Mouse (Mus musculus) limb, embryonic 14.5 days (tissue): ENCODE data around the gene Gm45713. TPM values are rescaled to one million over a fixed set of nuclear protein-coding genes. Genes with fewer than 3 reads are reported as not detected.

ENCODE experiments used
- ATAC-seq: fragments of 200-750 bp; cut with Nextera tagmentation; 2 replicates; pipeline ENCODE4 v1.8.0; 2017; ENCODE audit warnings: low read depth, moderate number of reproducible peaks, moderate TSS enrichment; ENCODE audit not compliant: low FRiP score
- DNase-seq: peaks from one replicate; pipeline ENCODE4 v3.0.0-alpha.2; 2015; ENCODE audit warnings: low spot score
- H3K27ac ChIP-seq: fragments of 300-500 bp; sonication (generic); replicated peaks from 2 replicates; pipeline ENCODE4 v1.5.1; 2014; ENCODE audit warnings: low read depth, mild to moderate bottlenecking, low read length, moderate library complexity, mixed read lengths
- H3K27me3 ChIP-seq: fragments of 300-500 bp; sonication (generic); 2 replicates; pipeline ENCODE4 v1.6.1; 2014; ENCODE audit warnings: low read length, mixed read lengths; ENCODE audit not compliant: control insufficient read depth, insufficient read depth
- H3K36me3 ChIP-seq: fragments of 300-500 bp; sonication (generic); 2 replicates; pipeline ENCODE4 v1.6.1; 2014; ENCODE audit warnings: mild to moderate bottlenecking, low read length, moderate library complexity, mixed read lengths; ENCODE audit not compliant: control insufficient read depth, insufficient read depth
- H3K4me1 ChIP-seq: fragments of 300-500 bp; sonication (generic); 2 replicates; pipeline ENCODE4 v1.6.1; 2014; ENCODE audit warnings: antibody characterized with exemption, low read length, mixed read lengths; ENCODE audit not compliant: control insufficient read depth, insufficient read depth
- H3K4me2 ChIP-seq: fragments of 300-500 bp; sonication (generic); replicated peaks from 2 replicates; pipeline ENCODE4 v1.6.1; 2014; ENCODE audit warnings: low read depth, mild to moderate bottlenecking, low read length, moderate library complexity; ENCODE audit not compliant: severe bottlenecking
- H3K4me3 ChIP-seq: fragments of 300-500 bp; sonication (generic); replicated peaks from 2 replicates; pipeline ENCODE4 v1.5.1; 2014; ENCODE audit warnings: low read length
- H3K9ac ChIP-seq: fragments of 300-500 bp; sonication (generic); 2 replicates; pipeline ENCODE4 v1.6.1; 2014; ENCODE audit warnings: mild to moderate bottlenecking, low read depth, low read length, moderate library complexity; ENCODE audit not compliant: severe bottlenecking
- H3K9me3 ChIP-seq: fragments of 300-500 bp; sonication (generic); 2 replicates; pipeline ENCODE4 v1.6.1; 2016; ENCODE audit warnings: low read length; ENCODE audit not compliant: control insufficient read depth
- POLR2A ChIP-seq: fragments of 200-500 bp; IDR thresholded peaks from 2 replicates; pipeline ENCODE4 v1.8.0; 2012; ENCODE audit warnings: inconsistent platforms, mild to moderate bottlenecking, moderate library complexity, borderline replicate concordance; ENCODE audit not compliant: insufficient read depth, insufficient read length; ENCODE audit errors: extremely low read depth
- WGBS: fragments of 180-500 bp; shearing (Covaris S2); extraction: QIAGEN DNeasy Blood & Tissue Kit; methylation state at CpG from one replicate; pipeline ENCODE4 v1.1.7; 2014; 5-methylcytosine and 5-hydroxymethylcytosine counted together
- polyA plus RNA-seq, 2 experiments: library from polyadenylated mRNA; depleted of rRNA in 1 of 2; stranded (reverse) in 1 of 2; unstranded in 1 of 2; fragments of >200 nt; fragmentation: Nextera tagmentation in 1 of 2; extraction: Ambion mirVana in 1 of 2; gene quantifications; 2 replicates each; pipeline versions ENCODE4 v1.2.1 to v1.2.3; 2012 to 2014

Gene Gm45713
- polyA plus RNA-seq, 2 experiments, result 0.31 to 1.4 TPM

GRCm38 (mm10) chr7:45138403-45138802 is 2.4 kb upstream of the Gm45713 start:
- Histone ChIP-seq H3K9me3 (no peaks in the 10 kb centered on the region), H3K4me2 (no peak overlapping the region), H3K4me1 (no peaks in the 10 kb centered on the region), H3K9ac (no peak overlapping the region), H3K27ac (no peak overlapping the region), H3K4me3 (no peak overlapping the region), H3K27me3 (0 out of 2 replicates have a peak, but pooled peaks cover 4% of the 10 kb centered on the region), H3K36me3 (peaks cover 16% of the 10 kb centered on the region)
- DNase-seq (no peak), ATAC-seq (no peak)
- 82% methylated on average over 1 of the region's 1 CpGs for WGBS
- TF ChIP-seq POLR2A, result no peak

- ATAC-seq, result no peak
- no peak for TF ChIP-seq POLR2A
- H3K4me2 ChIP-seq, result no peak overlapping the region
Observed at GRCm38 (mm10) chr7:45137171-45138006, 1.4 kb upstream of the Gm45713 start.

DNA sequence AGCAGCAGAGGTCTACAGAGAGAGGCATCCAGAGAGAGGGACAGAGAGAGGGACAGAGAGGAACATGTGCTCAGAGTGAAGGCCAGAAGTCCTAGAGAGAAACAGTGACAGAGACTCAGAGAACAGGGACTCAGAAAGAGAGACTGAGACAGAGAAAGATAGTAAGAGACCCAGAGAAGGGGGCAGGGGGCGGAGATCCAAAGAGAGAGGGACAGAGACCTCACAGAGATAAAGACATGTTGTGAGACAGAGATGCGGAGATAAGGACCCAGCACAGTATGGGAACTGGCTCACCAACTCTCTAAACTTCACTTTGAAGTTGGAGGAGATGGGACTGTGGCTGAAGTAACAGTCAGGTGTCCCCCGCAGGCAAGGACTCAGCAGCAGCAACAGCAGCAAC is 661 bp downstream of the Gm45713 start:
- H3K4me2 ChIP-seq, result peak overlapping the region; percentile 81; the same call in 1 of the 2 replicates
- no peak for DNase-seq
- 0 out of 2 replicates have a peak, but pooled peaks cover 4% of the 10 kb centered on the region for H3K27me3 ChIP-seq
- no peaks in the 10 kb centered on the region for H3K4me1 ChIP-seq
- H3K27ac ChIP-seq, result no peak overlapping the region
- no peak for ATAC-seq
- TF ChIP-seq POLR2A, result no peak
- H3K9me3 ChIP-seq, result no peaks in the 10 kb centered on the region
- H3K36me3 ChIP-seq, result no peaks in the 10 kb centered on the region
- WGBS, result 60% methylated on average over 3 of the region's 3 CpGs
- H3K4me3 ChIP-seq, result peak overlapping the region; percentile 45; the same call in 1 of the 2 replicates
- H3K9ac ChIP-seq, result peak overlapping the region; percentile 55; the same call in 1 of the 2 replicates

More at GRCm38 (mm10) chr7:45137171-45138006, 1.4 kb upstream of the Gm45713 start:
- Histone ChIP-seq H3K36me3 (peaks cover 7% of the 10 kb centered on the region), H3K9ac (no peak overlapping the region), H3K27me3 (0 out of 2 replicates have a peak, but pooled peaks cover 4% of the 10 kb centered on the region), H3K4me1 (no peaks in the 10 kb centered on the region), H3K4me3 (no peak overlapping the region), H3K9me3 (no peaks in the 10 kb centered on the region), H3K27ac (no peak overlapping the region)
- WGBS, result 85% methylated on average over 12 of the region's 12 CpGs
- no peak for DNase-seq

DNA sequence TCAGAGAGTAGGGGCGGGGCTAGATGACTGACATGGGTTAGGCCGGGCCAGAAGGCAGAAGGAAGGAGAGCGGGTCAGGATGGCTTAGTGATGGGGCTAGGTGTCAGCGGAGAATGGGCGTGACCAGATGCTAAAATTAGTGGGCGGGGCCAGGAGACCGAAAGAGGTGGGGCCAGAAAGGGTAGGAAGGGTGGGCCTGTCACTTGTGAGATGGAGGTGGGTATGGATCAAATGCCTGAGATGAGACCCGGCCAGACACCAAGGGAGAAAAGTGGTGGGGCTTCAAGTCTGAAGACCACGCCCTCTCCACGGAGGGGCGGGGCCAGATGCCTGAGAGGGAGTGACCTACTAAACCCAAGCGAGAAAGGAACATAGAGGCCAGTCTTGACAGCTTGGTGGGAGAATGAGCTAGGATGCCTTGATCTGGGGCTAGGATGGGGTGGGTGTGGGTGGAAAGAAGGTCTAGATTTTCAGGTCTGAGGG is 1.4 kb downstream of the Gm45713 start:
- Histone ChIP-seq H3K27ac (no peak overlapping the region), H3K9ac (no peak overlapping the region), H3K36me3 (no peaks in the 10 kb centered on the region), H3K27me3 (0 out of 2 replicates have a peak, but pooled peaks cover 4% of the 10 kb centered on the region), H3K4me3 (no peak overlapping the region), H3K9me3 (no peaks in the 10 kb centered on the region), H3K4me1 (peaks cover 2% of the 10 kb centered on the region; the same call in 1 of the 2 replicates), H3K4me2 (no peak overlapping the region)
- no peak for ATAC-seq
- no peak for TF ChIP-seq POLR2A
- WGBS, result 10% methylated on average over 12 of the region's 12 CpGs
- DNase-seq, result peak; percentile 29

- DNase-seq, result no peak
- Histone ChIP-seq H3K9ac (no peak overlapping the region), H3K9me3 (no peaks in the 10 kb centered on the region), H3K4me2 (no peak overlapping the region), H3K27me3 (0 out of 2 replicates have a peak, but pooled peaks cover 4% of the 10 kb centered on the region), H3K27ac (no peak overlapping the region), H3K4me1 (peaks cover 5% of the 10 kb centered on the region; the same call in 1 of the 2 replicates), H3K36me3 (no peaks in the 10 kb centered on the region), H3K4me3 (no peak overlapping the region)
- no peak for ATAC-seq
- WGBS, result 77% methylated on average over 8 of the region's 8 CpGs
- TF ChIP-seq POLR2A, result no peak
Observed at GRCm38 (mm10) chr7:45133446-45134159, 2.4 kb downstream of the Gm45713 start.
